Mouse (Mus musculus): ENCODE results near the gene Bsg. TPM values are rescaled to one million over a fixed set of nuclear protein-coding genes. Genes with fewer than 3 reads are reported as not detected.

Gene Bsg
- polyA plus RNA-seq, 1 experiment from 2014 or later = 1,079 TPM

DNA sequence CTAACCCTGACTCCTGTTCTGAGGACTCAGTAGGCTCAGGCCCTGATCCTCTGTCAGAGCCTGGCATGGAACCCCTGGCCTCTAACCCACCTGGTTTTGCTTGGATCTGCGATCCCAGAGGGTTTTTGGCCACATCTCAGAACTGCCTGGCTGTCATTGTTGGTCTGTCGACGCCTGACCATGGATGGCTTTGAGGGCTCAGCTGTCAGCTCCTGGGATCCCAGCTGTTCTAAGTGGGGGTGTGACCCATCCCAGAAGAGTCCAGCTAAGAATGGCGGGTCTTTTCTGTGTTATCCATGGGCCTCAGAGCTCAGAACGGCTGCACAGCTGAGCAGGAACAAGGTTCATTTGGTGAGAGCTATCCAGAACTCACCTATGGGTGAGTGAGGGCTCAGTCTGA, 16.8 kb downstream of the Bsg start:
- WGBS = 65% methylated on average over 5 of the region's 5 CpGs

DNA sequence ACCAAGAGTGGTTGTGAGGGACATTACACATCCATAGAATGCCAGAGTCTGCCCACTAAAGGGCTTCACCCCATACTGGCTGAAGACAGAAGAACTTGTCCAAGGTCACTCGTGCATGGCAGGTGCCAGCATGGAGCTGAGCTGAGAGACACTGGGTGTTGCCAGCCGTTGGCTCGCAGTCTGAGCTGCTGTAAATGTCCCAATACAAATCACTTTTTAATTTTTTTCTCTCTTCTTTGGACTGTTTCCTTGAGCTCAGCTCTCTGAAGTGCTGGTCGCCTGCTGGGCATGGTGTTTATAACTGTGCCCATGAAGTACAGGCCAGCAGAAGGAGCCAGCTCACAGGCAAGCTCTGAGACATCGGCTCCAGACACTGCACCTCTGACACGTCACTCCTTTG, 18.8 kb downstream of the Bsg start:
- Histone ChIP-seq H3K4me3 (replicated peaks; ENCODE audit: low read depth, low read length) (no peak overlapping the region), H3K9ac (ENCODE audit: low read depth, low read length) (no peak overlapping the region), H3K4me2 (ENCODE audit: low read length) (no peak overlapping the region), H3K27me3 (ENCODE audit: insufficient read depth, low read length) (no peaks in the 10 kb centered on the region), H3K27ac (no peak overlapping the region), H3K4me1 (replicated peaks; ENCODE audit: insufficient read depth, low read length) (no peaks in the 10 kb centered on the region; the same call in 1 of the 2 replicates), H3K36me3 (ENCODE audit: insufficient read depth, low read length) (no peaks in the 10 kb centered on the region), H3K9me3 (replicated peaks; ENCODE audit: low read length) (no peaks in the 10 kb centered on the region)
- no peak for TF ChIP-seq CTCF (IDR thresholded peaks at IDR 0.05; ENCODE audit: low read depth)
- ATAC-seq (replicated peaks; ENCODE audit: low FRiP score, low read depth) = no peak
- WGBS = 63% methylated on average over 6 of the region's 6 CpGs
- DNase-seq (ENCODE audit: low spot score) = no peak

More for the DNA sequence above, 16.8 kb downstream of the Bsg start:
- H3K36me3 ChIP-seq (ENCODE audit: insufficient read depth, low read length) = no peaks in the 10 kb centered on the region
- H3K4me3 ChIP-seq (replicated peaks; ENCODE audit: low read depth, low read length) = no peak overlapping the region
- DNase-seq (ENCODE audit: low spot score) (no peak), ATAC-seq (replicated peaks; ENCODE audit: low FRiP score, low read depth) (no peak)
- H3K9me3 ChIP-seq (replicated peaks; ENCODE audit: low read length) = no peaks in the 10 kb centered on the region
- H3K4me1 ChIP-seq (replicated peaks; ENCODE audit: insufficient read depth, low read length) = peaks cover 13% of the 10 kb centered on the region; the same call in 1 of the 2 replicates
- no peak overlapping the region for H3K27ac ChIP-seq
- H3K9ac ChIP-seq (ENCODE audit: low read depth, low read length) = no peak overlapping the region
- H3K27me3 ChIP-seq (ENCODE audit: insufficient read depth, low read length) = peaks cover 17% of the 10 kb centered on the region
- H3K4me2 ChIP-seq (ENCODE audit: low read length) = no peak overlapping the region
- no peak for TF ChIP-seq CTCF (IDR thresholded peaks at IDR 0.05; ENCODE audit: low read depth)

DNA sequence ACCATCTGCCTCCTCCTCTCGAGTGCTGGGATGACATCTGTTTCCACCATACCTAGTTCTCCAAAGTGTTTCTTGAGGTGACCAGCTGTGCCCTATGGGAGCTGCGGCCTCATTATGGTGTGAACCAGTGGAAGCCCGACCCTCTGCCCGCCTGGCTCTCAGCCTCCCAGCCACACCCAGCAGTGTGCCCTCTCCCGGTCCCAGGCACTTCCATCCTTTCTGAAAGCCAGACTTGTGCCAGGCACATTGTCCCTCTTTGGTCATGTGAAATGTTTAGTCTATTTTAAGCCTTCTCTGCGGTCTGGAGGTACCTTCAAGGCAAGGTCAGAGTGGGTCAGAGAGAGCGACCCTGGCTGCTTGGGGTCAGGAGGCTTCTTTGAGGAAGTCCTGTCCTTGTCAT, 19.4 kb downstream of the Bsg start:
- 80% methylated on average over 7 of the region's 7 CpGs for WGBS

DNA sequence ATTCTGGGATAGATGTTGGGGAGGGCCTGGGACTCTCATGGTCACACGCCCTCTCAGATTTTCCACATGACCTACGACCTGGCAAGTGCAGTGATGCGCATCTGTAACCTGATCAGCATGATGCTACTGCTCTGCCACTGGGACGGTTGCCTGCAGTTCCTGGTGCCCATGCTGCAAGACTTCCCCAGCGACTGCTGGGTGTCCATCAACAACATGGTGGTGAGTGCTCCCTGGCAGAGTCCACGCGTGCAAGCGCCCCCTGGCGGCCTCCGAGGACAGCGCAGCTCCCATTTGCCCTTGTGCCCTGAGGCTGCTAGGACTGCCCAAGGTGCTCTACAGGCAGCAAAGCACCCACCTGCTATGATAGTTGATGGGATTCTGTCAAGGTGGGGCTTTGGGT, 21.8 kb downstream of the Bsg start:
- peak; percentile 79 for TF ChIP-seq CTCF (IDR thresholded peaks at IDR 0.05; ENCODE audit: low read depth)

More for the DNA sequence above, 19.4 kb downstream of the Bsg start:
- DNase-seq (ENCODE audit: low spot score) = no peak
- H3K36me3 ChIP-seq (ENCODE audit: insufficient read depth, low read length) = no peaks in the 10 kb centered on the region
- H3K27ac ChIP-seq = no peak overlapping the region
- no peak overlapping the region for H3K4me2 ChIP-seq (ENCODE audit: low read length)
- H3K4me1 ChIP-seq (replicated peaks; ENCODE audit: insufficient read depth, low read length) = no peaks in the 10 kb centered on the region; the same call in 1 of the 2 replicates
- no peak overlapping the region for H3K4me3 ChIP-seq (replicated peaks; ENCODE audit: low read depth, low read length)
- no peaks in the 10 kb centered on the region for H3K27me3 ChIP-seq (ENCODE audit: insufficient read depth, low read length)
- H3K9ac ChIP-seq (ENCODE audit: low read depth, low read length) = no peak overlapping the region
- H3K9me3 ChIP-seq (replicated peaks; ENCODE audit: low read length) = no peaks in the 10 kb centered on the region
- no peak for ATAC-seq (replicated peaks; ENCODE audit: low FRiP score, low read depth)
- no peak for TF ChIP-seq CTCF (IDR thresholded peaks at IDR 0.05; ENCODE audit: low read depth)

DNA sequence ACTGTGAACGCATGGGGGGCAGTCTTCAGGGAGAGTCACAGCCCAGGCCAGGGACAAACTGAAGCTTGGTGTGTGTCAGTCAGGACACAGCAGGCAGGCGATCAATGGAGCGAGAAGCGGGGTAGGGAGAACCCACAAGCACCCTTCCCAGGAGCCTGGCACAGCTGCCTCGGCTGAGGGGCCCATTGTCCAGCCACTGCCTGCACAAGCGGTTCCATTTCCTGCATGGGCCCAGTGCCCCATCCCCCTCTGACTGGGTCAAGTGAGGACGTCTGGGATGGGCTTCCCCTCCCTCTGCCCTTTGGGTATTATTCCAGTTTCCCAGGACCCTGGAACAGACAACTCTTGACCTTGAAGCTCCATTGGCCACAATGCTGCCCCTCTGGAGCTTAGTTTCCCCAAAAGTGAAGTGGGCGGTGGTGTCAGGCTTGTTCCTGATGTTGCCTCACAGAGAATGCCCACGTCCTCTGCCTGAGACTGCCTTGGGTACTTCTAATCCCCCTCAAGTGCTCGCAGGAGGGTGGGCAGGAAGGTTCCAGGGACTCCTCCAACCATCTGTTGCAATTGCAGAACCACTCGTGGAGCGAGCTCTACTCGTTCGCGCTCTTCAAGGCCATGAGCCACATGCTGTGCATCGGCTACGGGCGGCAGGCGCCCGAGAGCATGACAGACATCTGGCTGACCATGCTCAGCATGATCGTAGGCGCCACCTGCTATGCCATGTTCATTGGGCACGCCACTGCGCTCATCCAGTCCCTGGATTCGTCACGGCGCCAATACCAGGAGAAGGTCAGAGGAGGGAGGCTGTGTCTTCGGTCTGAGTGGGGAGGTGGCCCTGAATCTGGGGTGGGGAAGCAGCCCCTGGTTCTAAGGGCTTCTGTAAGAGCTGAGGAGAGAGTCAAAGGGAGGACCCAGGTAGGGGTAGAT, 24.3 kb downstream of the Bsg start:
- ATAC-seq (replicated peaks; ENCODE audit: low FRiP score, low read depth) = no peak
- Histone ChIP-seq H3K4me2 (ENCODE audit: low read length) (no peak overlapping the region), H3K9me3 (replicated peaks; ENCODE audit: low read length) (no peaks in the 10 kb centered on the region), H3K4me1 (replicated peaks; ENCODE audit: insufficient read depth, low read length) (no peaks in the 10 kb centered on the region; the same call in 1 of the 2 replicates), H3K36me3 (ENCODE audit: insufficient read depth, low read length) (0 out of 2 replicates have a peak, but pooled peaks cover 1% of the 10 kb centered on the region), H3K27ac (no peak overlapping the region), H3K9ac (ENCODE audit: low read depth, low read length) (no peak overlapping the region), H3K4me3 (replicated peaks; ENCODE audit: low read depth, low read length) (no peak overlapping the region), H3K27me3 (ENCODE audit: insufficient read depth, low read length) (no peaks in the 10 kb centered on the region)
- no peak for TF ChIP-seq CTCF (IDR thresholded peaks at IDR 0.05; ENCODE audit: low read depth)
- DNase-seq (ENCODE audit: low spot score) = no peak
- 66% methylated on average over 28 of the region's 28 CpGs for WGBS

More for the DNA sequence above, 21.8 kb downstream of the Bsg start:
- H3K36me3 ChIP-seq (ENCODE audit: insufficient read depth, low read length) = no peaks in the 10 kb centered on the region
- H3K9ac ChIP-seq (ENCODE audit: low read depth, low read length) = no peak overlapping the region
- no peak overlapping the region for H3K27ac ChIP-seq
- H3K4me1 ChIP-seq (replicated peaks; ENCODE audit: insufficient read depth, low read length) = no peaks in the 10 kb centered on the region; the same call in 1 of the 2 replicates
- peak; percentile 71 for DNase-seq (ENCODE audit: low spot score)
- ATAC-seq (replicated peaks; ENCODE audit: low FRiP score, low read depth) = peak; percentile 76
- no peaks in the 10 kb centered on the region for H3K27me3 ChIP-seq (ENCODE audit: insufficient read depth, low read length)
- no peak overlapping the region for H3K4me2 ChIP-seq (ENCODE audit: low read length)
- 18% methylated on average over 11 of the region's 11 CpGs for WGBS
- H3K4me3 ChIP-seq (replicated peaks; ENCODE audit: low read depth, low read length) = no peak overlapping the region
- H3K9me3 ChIP-seq (replicated peaks; ENCODE audit: low read length) = no peaks in the 10 kb centered on the region

DNA sequence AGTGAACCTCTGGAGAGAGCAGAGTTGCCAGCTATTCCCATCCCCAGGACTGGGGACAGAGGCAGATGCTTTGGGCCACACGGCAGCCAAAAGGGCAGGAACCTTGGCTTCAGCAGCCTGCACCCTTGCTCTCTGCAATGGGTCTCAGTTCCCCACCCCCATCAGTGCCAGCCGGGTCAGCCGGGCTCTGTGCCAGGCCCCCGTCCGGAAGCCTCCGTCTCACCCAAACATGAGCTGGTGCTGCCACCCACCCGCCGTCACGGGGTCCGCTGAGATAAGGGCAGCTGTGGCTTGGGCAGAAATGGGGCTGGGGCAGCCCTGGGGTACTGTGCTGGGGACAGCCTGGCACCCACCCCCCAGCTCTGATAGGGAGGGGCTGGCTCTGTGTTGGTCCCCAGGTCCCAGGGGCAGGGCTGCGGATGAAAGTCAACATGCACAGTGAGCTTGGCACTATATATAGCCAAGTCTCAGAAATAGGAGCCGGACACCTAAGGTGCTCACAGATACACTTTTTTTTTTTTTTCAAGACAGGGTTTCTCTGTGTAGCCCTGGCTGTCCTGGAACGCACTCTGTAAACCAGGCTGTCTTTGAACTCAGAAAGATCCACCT, 25.2 kb downstream of the Bsg start:
- 0 out of 2 replicates have a peak, but pooled peaks cover 5% of the 10 kb centered on the region for H3K36me3 ChIP-seq (ENCODE audit: insufficient read depth, low read length)
- WGBS = 69% methylated on average over 13 of the region's 13 CpGs
- H3K4me3 ChIP-seq (replicated peaks; ENCODE audit: low read depth, low read length) = no peak overlapping the region
- no peaks in the 10 kb centered on the region; the same call in 1 of the 2 replicates for H3K4me1 ChIP-seq (replicated peaks; ENCODE audit: insufficient read depth, low read length)
- H3K9ac ChIP-seq (ENCODE audit: low read depth, low read length) = no peak overlapping the region
- DNase-seq (ENCODE audit: low spot score) = no peak
- 0 out of 2 replicates have a peak, but pooled peaks have one; percentile 5 for ATAC-seq (replicated peaks; ENCODE audit: low FRiP score, low read depth)
- H3K9me3 ChIP-seq (replicated peaks; ENCODE audit: low read length) = no peaks in the 10 kb centered on the region
- H3K27me3 ChIP-seq (ENCODE audit: insufficient read depth, low read length) = no peaks in the 10 kb centered on the region
- no peak overlapping the region for H3K4me2 ChIP-seq (ENCODE audit: low read length)
- H3K27ac ChIP-seq = no peak overlapping the region
- TF ChIP-seq CTCF (IDR thresholded peaks at IDR 0.05; ENCODE audit: low read depth) = no peak

Measured in kidney, postnatal 0 days (tissue).